In genomic region chr6:93543354-93544129, GRCm38 (mm10) we compare ENCODE assay signal across 9 mouse cellular contexts.
A peak's percentile ranks its signal among the peaks of the same experiment; 100 is the strongest.
DNase-seq lines count a peak whose midpoint lies in the region; ATAC-seq lines count a peak whose summit lies in the region.
"Had no signal": no experiment of that assay in that cellular context is flagged by ENCODE, and none has a peak within 500 bp of the region (broad histone marks: within the 10 kb centered on the region; RNA-seq: fewer than 3 reads in every experiment).

No protein-coding gene starts in this region.

- no peaks in the 10 kb centered on the region for H3K9me3 ChIP-seq in forebrain, embryonic 11.5 days (ENCODE audit: control insufficient read depth, low read length)
- H3K9me3 ChIP-seq in forebrain, embryonic 10.5 days, result no peaks in the 10 kb centered on the region
- no peaks in the 10 kb centered on the region for H3K9me3 ChIP-seq in kidney, embryonic 16.5 days (ENCODE audit: low read length)
- no peaks in the 10 kb centered on the region for H3K9me3 ChIP-seq in stomach, embryonic 16.5 days (replicated peaks; ENCODE audit: control insufficient read depth, low read length)

- ATAC-seq in forebrain, embryonic 11.5 days (replicated peaks; ENCODE audit: low FRiP score), result no peak
- peak; percentile 61; the same call in 1 of the 2 replicates for ATAC-seq in kidney, embryonic 16.5 days (ENCODE audit: low FRiP score, low TSS enrichment)
- no peak for ATAC-seq in stomach, embryonic 16.5 days (ENCODE audit: insufficient read depth, low FRiP score)

- H3K9ac ChIP-seq in forebrain, embryonic 11.5 days (ENCODE audit: low read length), result no peak overlapping the region
- H3K9ac ChIP-seq in kidney, embryonic 16.5 days (replicated peaks; ENCODE audit: low read length), result no peak overlapping the region; the same call in 1 of the 2 replicates
- H3K9ac ChIP-seq in stomach, embryonic 16.5 days (ENCODE audit: low read length), result peak overlapping the region; percentile 36; the same call in 1 of the 2 replicates

- H3K4me2 ChIP-seq in forebrain, embryonic 11.5 days (ENCODE audit: low read depth, low read length, severe bottlenecking), result peak overlapping the region; percentile 24; the same call in 1 of the 2 replicates
- peak overlapping the region; percentile 47 for H3K4me2 ChIP-seq in kidney, embryonic 16.5 days (replicated peaks; ENCODE audit: low read depth, low read length)
- H3K4me2 ChIP-seq in stomach, embryonic 16.5 days (ENCODE audit: low read depth, low read length), result peak overlapping the region; percentile 41

- H3K27ac ChIP-seq in forebrain, embryonic 11.5 days (ENCODE audit: low read depth, low read length), result no peak overlapping the region
- H3K27ac ChIP-seq in forebrain, embryonic 10.5 days, result no peak overlapping the region
- H3K27ac ChIP-seq in kidney, embryonic 16.5 days (ENCODE audit: low read length), result peak overlapping the region; percentile 9; the same call in 1 of the 2 replicates
- no peak overlapping the region for H3K27ac ChIP-seq in stomach, embryonic 16.5 days (ENCODE audit: low read length)

- no peaks in the 10 kb centered on the region; the same call in 1 of the 2 replicates for H3K4me1 ChIP-seq in forebrain, embryonic 11.5 days (replicated peaks; ENCODE audit: control insufficient read depth, insufficient read depth, low read length)
- H3K4me1 ChIP-seq in forebrain, embryonic 10.5 days, result peaks cover 18% of the 10 kb centered on the region
- H3K4me1 ChIP-seq in kidney, embryonic 16.5 days (ENCODE audit: insufficient read depth, low read length), result peaks cover 13% of the 10 kb centered on the region; the same call in 1 of the 2 replicates
- no peaks in the 10 kb centered on the region for H3K4me1 ChIP-seq in stomach, embryonic 16.5 days (ENCODE audit: control insufficient read depth, insufficient read depth, low read length)

- H3K36me3 ChIP-seq in forebrain, embryonic 11.5 days (ENCODE audit: control insufficient read depth, insufficient read depth, low read length), result no peaks in the 10 kb centered on the region
- H3K36me3 ChIP-seq in forebrain, embryonic 10.5 days (replicated peaks), result no peaks in the 10 kb centered on the region
- no peaks in the 10 kb centered on the region for H3K36me3 ChIP-seq in kidney, embryonic 16.5 days (ENCODE audit: insufficient read depth, low read length)
- no peaks in the 10 kb centered on the region for H3K36me3 ChIP-seq in stomach, embryonic 16.5 days (ENCODE audit: control insufficient read depth, insufficient read depth, low read length)

- 32% methylated on average over 15 of the region's 15 CpGs for WGBS in forebrain, embryonic 11.5 days
- 41% methylated on average over 15 of the region's 15 CpGs for WGBS in forebrain, embryonic 10.5 days
- 25% methylated on average over 15 of the region's 15 CpGs for WGBS in kidney, embryonic 16.5 days
- WGBS in stomach, embryonic 16.5 days, result 35% methylated on average over 15 of the region's 15 CpGs

- DNase-seq in forebrain, embryonic 11.5 days (ENCODE audit: low spot score), result no peak
- no peak for DNase-seq in forebrain, embryonic 10.5 days (ENCODE audit: extremely low spot score, low spot score)
- DNase-seq in ovary, postnatal 14 days (ENCODE audit: low spot score), result peak; percentile 11
- DNase-seq in ovary, postnatal 10 days (ENCODE audit: low spot score), result no peak
- no peak for DNase-seq in thymus, postnatal 14 days
- no peak for DNase-seq in thymus, adult 18-20 months

- H3K4me3 ChIP-seq in forebrain, embryonic 11.5 days (ENCODE audit: low read depth, low read length), result no peak overlapping the region
- H3K4me3 ChIP-seq in forebrain, embryonic 10.5 days, result no peak overlapping the region; the same call in 1 of the 2 replicates
- peak overlapping the region; percentile 22 for H3K4me3 ChIP-seq in kidney, embryonic 16.5 days (ENCODE audit: low read length)
- H3K4me3 ChIP-seq in stomach, embryonic 16.5 days (replicated peaks; ENCODE audit: low read length), result peak overlapping the region; percentile 28

- H3K27me3 ChIP-seq in forebrain, embryonic 11.5 days (ENCODE audit: control insufficient read depth, insufficient read depth, low read length), result no peaks in the 10 kb centered on the region
- 0 out of 2 replicates have a peak, but pooled peaks cover 5% of the 10 kb centered on the region for H3K27me3 ChIP-seq in forebrain, embryonic 10.5 days (ENCODE audit: poor library complexity, severe bottlenecking)
- H3K27me3 ChIP-seq in kidney, embryonic 16.5 days (ENCODE audit: insufficient read depth, low read length), result no peaks in the 10 kb centered on the region
- H3K27me3 ChIP-seq in stomach, embryonic 16.5 days (ENCODE audit: control insufficient read depth, insufficient read depth, low read length), result no peaks in the 10 kb centered on the region
- H3K27me3 ChIP-seq: CH12.LX had no signal

Comparison
In these comparisons a context has a peak if more than half of its experiments do, and no peak if none do; other contexts are left out.
1. H3K4me3 ChIP-seq: peak in kidney, embryonic 16.5 days (single experiment) and stomach, embryonic 16.5 days (single experiment); none in forebrain, embryonic 11.5 days (single experiment) and forebrain, embryonic 10.5 days (single experiment).
2. Peak in every context shown above with its lines, with median percentiles within 50 percentile points of each other: H3K4me2 ChIP-seq.